In genomic region chr7:118276684-118277334, GRCm38 (mm10) we compare ENCODE assay signal across 16 mouse cellular contexts. TPM values are rescaled to one million over a fixed set of nuclear protein-coding genes. Genes with fewer than 3 reads are reported as not detected.
A peak's percentile ranks its signal among the peaks of the same experiment; 100 is the strongest.
DNase-seq lines count a peak whose midpoint lies in the region; ATAC-seq and TF ChIP-seq lines count a peak whose summit lies in the region.
"Had no signal": no experiment of that assay in that cellular context is flagged by ENCODE, and none has a peak within 500 bp of the region (broad histone marks: within the 10 kb centered on the region; RNA-seq: fewer than 3 reads in every experiment).

No protein-coding gene starts in this region.

- no peaks in the 10 kb centered on the region for H3K27me3 ChIP-seq in embryonic facial prominence, embryonic 13.5 days
- H3K27me3 ChIP-seq in embryonic facial prominence, embryonic 10.5 days (replicated peaks; ENCODE audit: low read depth, poor library complexity, severe bottlenecking), result no peaks in the 10 kb centered on the region
- no peaks in the 10 kb centered on the region for H3K27me3 ChIP-seq in lung, embryonic 16.5 days (ENCODE audit: control insufficient read depth, insufficient read depth, low read depth, low read length)
- H3K27me3 ChIP-seq in small intestine, adult 2 months (ENCODE audit: control insufficient read depth, insufficient read depth, low read length), result no peaks in the 10 kb centered on the region
- H3K27me3 ChIP-seq: heart, embryonic 13.5 days; hindbrain, embryonic 15.5 days; liver, embryonic 13.5 days had no signal

- H3K9me3 ChIP-seq in embryonic facial prominence, embryonic 13.5 days, result no peaks in the 10 kb centered on the region
- H3K9me3 ChIP-seq in embryonic facial prominence, embryonic 10.5 days, result no peaks in the 10 kb centered on the region
- no peaks in the 10 kb centered on the region for H3K9me3 ChIP-seq in lung, embryonic 16.5 days (ENCODE audit: control insufficient read depth, low read length)
- H3K9me3 ChIP-seq: heart, embryonic 13.5 days; hindbrain, embryonic 15.5 days; liver, embryonic 13.5 days had no signal

- H3K4me3 ChIP-seq in embryonic facial prominence, embryonic 13.5 days, result no peak overlapping the region
- no peak overlapping the region for H3K4me3 ChIP-seq in embryonic facial prominence, embryonic 10.5 days
- no peak overlapping the region for H3K4me3 ChIP-seq in lung, embryonic 16.5 days (ENCODE audit: low read length)
- H3K4me3 ChIP-seq in bone marrow macrophage, adult 2 months (ENCODE audit: insufficient read depth, low read length), result peak overlapping the region; percentile 36
- peak overlapping the region; percentile 48 for H3K4me3 ChIP-seq in small intestine, adult 2 months (ENCODE audit: low read depth, low read length)
- H3K4me3 ChIP-seq: heart, embryonic 13.5 days; hindbrain, embryonic 15.5 days; liver, embryonic 13.5 days had no signal

- no peak for ATAC-seq in embryonic facial prominence, embryonic 13.5 days (ENCODE audit: insufficient number of reproducible peaks, insufficient read depth, low FRiP score, low TSS enrichment, low read depth)
- 0 out of 2 replicates have a peak, but pooled peaks have one; percentile 17 for ATAC-seq in lung, embryonic 16.5 days (ENCODE audit: low read depth)
- ATAC-seq: forebrain, postnatal 0 days had no signal

- TF ChIP-seq POLR2A in bone marrow macrophage, adult 2 months (IDR thresholded peaks at IDR 0.05; ENCODE audit: borderline replicate concordance, low read depth, low read length), result no peak
- no peak for TF ChIP-seq POLR2A in small intestine, adult 2 months (IDR thresholded peaks at IDR 0.05; ENCODE audit: low read depth, low read length)

- 0 out of 2 replicates have a peak, but pooled peaks cover 3% of the 10 kb centered on the region for H3K4me1 ChIP-seq in embryonic facial prominence, embryonic 13.5 days
- H3K4me1 ChIP-seq in embryonic facial prominence, embryonic 10.5 days, result peaks cover 3% of the 10 kb centered on the region; the same call in 1 of the 2 replicates
- 0 out of 2 replicates have a peak, but pooled peaks cover 2% of the 10 kb centered on the region for H3K4me1 ChIP-seq in lung, embryonic 16.5 days (replicated peaks; ENCODE audit: control insufficient read depth, insufficient read depth, low read length)
- peaks cover 45% of the 10 kb centered on the region for H3K4me1 ChIP-seq in bone marrow macrophage, adult 2 months (ENCODE audit: control insufficient read depth, insufficient read depth, low read length)
- peaks cover 25% of the 10 kb centered on the region for H3K4me1 ChIP-seq in small intestine, adult 2 months (ENCODE audit: control insufficient read depth, insufficient read depth, insufficient read length, low read length)
- H3K4me1 ChIP-seq: heart, embryonic 13.5 days; hindbrain, embryonic 15.5 days; liver, embryonic 13.5 days had no signal

- no peak for TF ChIP-seq CTCF in bone marrow macrophage, adult 2 months (IDR thresholded peaks at IDR 0.05; ENCODE audit: low read depth, low read length)
- TF ChIP-seq CTCF in small intestine, adult 2 months (IDR thresholded peaks at IDR 0.05; ENCODE audit: extremely low read depth, insufficient read length, insufficient replicate concordance, low read depth, low read length), result no peak

- H3K9ac ChIP-seq in embryonic facial prominence, embryonic 13.5 days, result no peak overlapping the region
- H3K9ac ChIP-seq in lung, embryonic 16.5 days (ENCODE audit: low read length), result no peak overlapping the region
- H3K9ac ChIP-seq: forebrain, postnatal 0 days; heart, embryonic 13.5 days; hindbrain, embryonic 15.5 days; liver, embryonic 13.5 days had no signal

- H3K36me3 ChIP-seq in embryonic facial prominence, embryonic 13.5 days, result no peaks in the 10 kb centered on the region
- H3K36me3 ChIP-seq in embryonic facial prominence, embryonic 10.5 days (replicated peaks), result no peaks in the 10 kb centered on the region
- H3K36me3 ChIP-seq in lung, embryonic 16.5 days (ENCODE audit: control insufficient read depth, insufficient read depth, low read length), result no peaks in the 10 kb centered on the region
- no peaks in the 10 kb centered on the region for H3K36me3 ChIP-seq in small intestine, adult 2 months (ENCODE audit: control insufficient read depth, insufficient read depth, low read length)
- H3K36me3 ChIP-seq: heart, embryonic 13.5 days; hindbrain, embryonic 15.5 days; liver, embryonic 13.5 days had no signal

- no peak for DNase-seq in embryonic facial prominence, embryonic 10.5 days (ENCODE audit: low spot score)
- DNase-seq in lung, postnatal 10 days, result no peak
- no peak for DNase-seq in adrenal gland, adult 8-10 months
- no peak for DNase-seq in urinary bladder, postnatal 25 days (ENCODE audit: low spot score)
- DNase-seq: cerebellum, adult 11-12 months; forebrain, postnatal 0 days; layer of hippocampus, postnatal 36 days; liver, embryonic 13.5 days; midbrain, embryonic 14.5 days; right cerebral cortex, postnatal 4 days had no signal

- WGBS in embryonic facial prominence, embryonic 13.5 days, result 81% methylated on average over 15 of the region's 15 CpGs
- WGBS in embryonic facial prominence, embryonic 10.5 days, result 91% methylated on average over 15 of the region's 15 CpGs
- 72% methylated on average over 15 of the region's 15 CpGs for WGBS in lung, embryonic 16.5 days
- 21% methylated on average over 15 of the region's 15 CpGs for WGBS in small intestine, adult 2 months

- H3K4me2 ChIP-seq in embryonic facial prominence, embryonic 13.5 days, result peak overlapping the region; percentile 31; the same call in 1 of the 2 replicates
- no peak overlapping the region for H3K4me2 ChIP-seq in lung, embryonic 16.5 days (ENCODE audit: low read depth, low read length)
- H3K4me2 ChIP-seq: heart, embryonic 13.5 days; hindbrain, embryonic 15.5 days; liver, embryonic 13.5 days had no signal

- H3K27ac ChIP-seq in embryonic facial prominence, embryonic 13.5 days, result 0 out of 2 replicates have a peak overlapping the region, but pooled peaks have one; percentile 4
- no peak overlapping the region for H3K27ac ChIP-seq in embryonic facial prominence, embryonic 10.5 days (replicated peaks)
- H3K27ac ChIP-seq in lung, embryonic 16.5 days (ENCODE audit: low read length), result 0 out of 2 replicates have a peak overlapping the region, but pooled peaks have one; percentile 1
- H3K27ac ChIP-seq in bone marrow macrophage, adult 2 months (ENCODE audit: insufficient read depth, low read depth, low read length), result peak overlapping the region; percentile 81
- H3K27ac ChIP-seq in small intestine, adult 2 months (ENCODE audit: insufficient read depth, low read depth, low read length), result peak overlapping the region; percentile 100
- H3K27ac ChIP-seq: heart, embryonic 13.5 days; hindbrain, embryonic 15.5 days; liver, embryonic 13.5 days had no signal

RNA-seq across cellular contexts. Expression of gene Smg1, which starts 33.3 kb away (rescaled TPM):
- 23.6 and 25.1 TPM in 2 replicates for polyA plus RNA-seq in embryonic facial prominence, embryonic 13.5 days (2015; fragmentation: Nextera tagmentation; extraction: Ambion mirVana)
- 19.3 and 21.8 TPM in 2 replicates for polyA plus RNA-seq in embryonic facial prominence, embryonic 10.5 days (2016; fragmentation: Nextera tagmentation; extraction: Ambion mirVana)
- 13.4 and 14.1 TPM in 2 replicates for polyA plus RNA-seq in lung, embryonic 16.5 days (2015; fragmentation: Nextera tagmentation; extraction: Ambion mirVana)
- 43.2 and 49.6 TPM in 2 replicates for polyA plus RNA-seq in bone marrow macrophage, adult 2 months (2012; ENCODE audit: insufficient read depth, insufficient read length, missing spikeins)
- 20.1 and 38.3 TPM in 2 replicates for polyA plus RNA-seq in small intestine, adult 2 months (2012; rRNA removed)
- total RNA-seq in adrenal gland, adult 8-10 months (2022), result 10 to 100 TPM; 50.3 to 75.5 (median 58.2) TPM

Comparison
In these comparisons a context has a peak if more than half of its experiments do, and no peak if none do; other contexts are left out.
1. H3K4me3 ChIP-seq: peak in bone marrow macrophage, adult 2 months (single experiment) and small intestine, adult 2 months (single experiment); none in embryonic facial prominence, embryonic 13.5 days (single experiment), embryonic facial prominence, embryonic 10.5 days (single experiment) and lung, embryonic 16.5 days (single experiment).